Mouse (Mus musculus) urinary bladder, adult 2 months (tissue): ENCODE measurements around the gene Tmem204. TPM values are rescaled to one million over a fixed set of nuclear protein-coding genes. Genes with fewer than 3 reads are reported as not detected.

Experiments
- DNase-seq: peaks from one replicate; pipeline ENCODE4 v3.0.0; 2022; ENCODE audit warnings: low spot score
- polyA plus RNA-seq: library from polyadenylated mRNA; depleted of rRNA; stranded (reverse); fragments of >200 nt; gene quantifications from 2 replicates; pipeline ENCODE4 v1.2.3, GENCODE M21; 2012

The Tmem204 gene
- polyA plus RNA-seq, 1 experiment, result 42.6 TPM

- DNase-seq, result no peak
These were observed 1.5 kb upstream of the Tmem204 start for GRCm38 (mm10) chr17:25084835-25085385.

- DNase-seq, result no peak
These were observed 504 bp downstream of the Tmem204 start for GRCm38 (mm10) chr17:25082887-25083286.

- DNase-seq, result no peak
These were observed 1.1 kb downstream of the Tmem204 start for GRCm38 (mm10) chr17:25082081-25082847.

- no peak for DNase-seq
These were observed 2.4 kb downstream of the Tmem204 start for GRCm38 (mm10) chr17:25080960-25081381.

GRCm38 (mm10) chr17:25080210-25080609, 3.2 kb downstream of the Tmem204 start:
- DNase-seq, result no peak

- no peak for DNase-seq
These were observed 5.5 kb downstream of the Tmem204 start for GRCm38 (mm10) chr17:25077771-25078372.

- no peak for DNase-seq
These were observed 6.5 kb downstream of the Tmem204 start for GRCm38 (mm10) chr17:25076906-25077305.

GRCm38 (mm10) chr17:25068690-25069089, 14.7 kb downstream of the Tmem204 start:
- DNase-seq, result no peak

GRCm38 (mm10) chr17:25067442-25067851, 15.9 kb downstream of the Tmem204 start:
- DNase-seq, result no peak

- DNase-seq, result no peak
These were observed 16.8 kb downstream of the Tmem204 start for GRCm38 (mm10) chr17:25066595-25066994.

- DNase-seq, result no peak
These were observed 18.2 kb downstream of the Tmem204 start for GRCm38 (mm10) chr17:25065189-25065588.

- DNase-seq, result no peak
These were observed 19.0 kb downstream of the Tmem204 start for GRCm38 (mm10) chr17:25064351-25064750.

GRCm38 (mm10) chr17:25063872-25064271, 19.5 kb downstream of the Tmem204 start:
- no peak for DNase-seq

GRCm38 (mm10) chr17:25063261-25063660, 20.1 kb downstream of the Tmem204 start:
- DNase-seq, result no peak

- no peak for DNase-seq
These were observed 26.4 kb downstream of the Tmem204 start for GRCm38 (mm10) chr17:25057041-25057440.

GRCm38 (mm10) chr17:25053274-25053673, 30.1 kb downstream of the Tmem204 start:
- no peak for DNase-seq

- no peak for DNase-seq
These were observed 36.2 kb downstream of the Tmem204 start for GRCm38 (mm10) chr17:25047143-25047542.

- no peak for DNase-seq
These were observed 38.1 kb downstream of the Tmem204 start for GRCm38 (mm10) chr17:25045281-25045680.

- DNase-seq, result no peak
These were observed 38.5 kb downstream of the Tmem204 start for GRCm38 (mm10) chr17:25044879-25045278.

GRCm38 (mm10) chr17:25036183-25036582, 47.2 kb downstream of the Tmem204 start:
- no peak for DNase-seq

GRCm38 (mm10) chr17:25016292-25017132, 66.9 kb downstream of the Tmem204 start:
- DNase-seq, result peak; percentile 52

- peak; percentile 93 for DNase-seq
These were observed 67.6 kb downstream of the Tmem204 start, which contains the start of the genes Cramp1l and Ift140 for GRCm38 (mm10) chr17:25015655-25016291. TSS of gene Cramp1l (minus strand) at chr17:25015788. TSS of gene Ift140 (plus strand) at chr17:25016085.
